Mouse (Mus musculus) megakaryocyte, embryonic 14.5 days (primary cell): ENCODE data around the gene Ppp1r11.

Experiments
- FLI1 ChIP-seq: IDR thresholded peaks from 2 replicates; pipeline ENCODE4 v1.6.1; 2012; ENCODE audit warnings: low read length, inconsistent platforms, mixed read lengths
- GATA1 ChIP-seq: IDR thresholded peaks from 3 replicates; pipeline ENCODE4 v1.6.1; 2012; ENCODE audit warnings: mixed read lengths, low read length, inconsistent platforms, borderline replicate concordance

GRCm38 (mm10) chr17:36938056-36938455 lies 13.5 kb downstream of the Ppp1r11 start:
- TF ChIP-seq FLI1: no peak
- TF ChIP-seq GATA1: no peak
